Mouse (Mus musculus) v-Abl transformed pro-B cells (cell line): Measurements from ENCODE around the gene Rptor.

Experiments used
- in situ Hi-C, 2 experiments: fragments of 400-800 bp; cut with MboI; formaldehyde crosslinking; loops; one replicate each; pipeline ENCODE4 v1.15.1; 2025; ENCODE audit not compliant: unreplicated experiment in 2 of 2

The Rptor gene

DNA sequence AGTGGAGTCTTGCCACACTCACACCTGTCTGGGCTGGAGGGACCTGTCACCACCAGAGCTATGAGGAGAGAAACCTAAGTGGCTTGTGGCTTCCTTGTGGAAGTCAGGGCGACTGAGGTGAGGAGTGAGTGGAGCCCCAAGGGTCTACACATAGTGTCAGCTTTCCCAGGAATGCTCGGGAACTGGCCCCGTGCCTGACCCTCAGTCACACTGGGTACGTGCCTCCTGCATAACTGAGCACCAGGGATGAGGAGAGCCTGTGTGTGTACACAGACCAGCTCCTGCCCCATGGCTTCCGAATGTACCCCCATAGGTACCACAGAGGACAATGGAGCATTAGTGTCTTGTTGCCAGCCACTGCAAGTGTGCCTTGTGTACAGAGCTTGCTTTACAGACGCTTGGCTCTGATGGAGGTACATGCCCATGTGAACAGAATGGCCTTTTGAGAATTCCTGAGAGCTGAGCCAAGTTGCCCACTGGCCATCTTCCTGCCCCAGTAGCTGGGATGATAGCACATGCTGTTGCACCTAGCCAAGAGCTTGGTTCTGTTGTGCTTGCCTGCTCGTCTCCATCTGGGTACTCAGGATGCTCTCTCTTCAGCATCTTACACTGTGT lies 289.0 kb downstream of the Rptor start:
- in situ Hi-C loops: no loop called here

DNA sequence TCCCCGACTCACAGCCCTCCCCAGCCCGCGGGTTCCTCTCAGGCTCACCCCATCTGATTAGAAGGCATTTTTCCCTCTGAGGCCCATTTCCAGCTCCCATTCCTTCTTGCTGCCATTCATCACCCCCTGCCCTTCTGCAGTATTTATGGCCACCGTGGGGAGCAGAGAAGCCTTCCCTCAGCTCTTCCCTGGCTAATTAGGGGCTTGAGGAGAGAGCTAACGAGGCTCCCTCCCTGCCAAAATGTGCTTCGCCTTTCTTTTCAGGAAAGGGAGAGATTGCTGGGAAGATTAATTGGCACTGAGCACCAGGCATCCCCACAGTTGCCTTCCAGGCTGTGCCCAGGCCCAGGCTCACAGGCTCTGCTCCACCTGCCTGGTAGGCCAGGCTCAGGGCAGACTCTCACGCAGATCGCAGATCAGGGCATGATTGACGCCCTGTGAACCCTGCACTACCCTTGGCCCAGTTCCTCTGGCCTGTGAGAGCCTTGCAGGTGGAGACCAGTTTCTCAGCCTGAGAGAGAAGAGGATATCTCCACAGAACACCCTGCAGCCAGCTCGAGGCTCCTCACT lies 291.0 kb downstream of the Rptor start:
- in situ Hi-C loops: no loop called here

DNA sequence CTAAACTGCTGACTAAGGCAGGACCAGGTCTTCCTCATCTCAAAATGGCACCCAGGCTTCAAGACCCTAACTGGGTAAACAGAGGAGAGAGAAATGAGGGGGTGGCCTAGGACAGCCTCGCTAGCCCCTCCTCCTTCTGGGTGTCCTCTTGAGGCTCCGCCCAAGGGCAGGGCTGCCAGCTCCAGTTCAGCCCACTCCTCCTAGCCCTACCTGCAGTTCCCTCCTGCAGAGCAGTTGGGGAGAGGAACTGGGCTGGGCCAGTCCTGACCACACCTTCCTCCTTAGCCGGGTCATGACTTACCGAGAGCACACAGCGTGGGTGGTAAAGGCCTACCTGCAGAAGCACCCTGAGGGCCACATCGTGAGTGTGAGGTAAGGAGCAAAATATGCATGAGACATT lies 291.9 kb downstream of the Rptor start:
- in situ Hi-C loops: no loop called here

DNA sequence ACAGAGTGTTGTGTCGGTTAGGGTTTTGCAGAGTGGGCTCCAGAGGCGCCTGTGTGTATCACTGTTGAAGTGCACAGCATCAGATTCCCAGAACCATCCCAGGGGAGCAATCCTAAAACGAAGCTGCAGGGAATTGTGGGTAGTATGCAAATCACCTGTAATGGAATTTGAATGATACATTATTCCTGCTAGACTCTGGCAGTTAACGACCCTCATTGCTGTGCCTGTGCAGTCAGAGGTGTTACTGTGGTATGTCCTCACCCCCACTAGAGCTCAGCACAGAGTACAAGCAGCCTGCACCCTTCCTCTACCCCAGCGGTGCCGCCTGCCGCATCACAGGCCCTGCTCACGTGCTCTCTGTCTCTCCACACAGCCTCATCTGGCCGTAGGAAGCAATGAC lies 294.3 kb downstream of the Rptor start:
- in situ Hi-C loops: no loop called here

DNA sequence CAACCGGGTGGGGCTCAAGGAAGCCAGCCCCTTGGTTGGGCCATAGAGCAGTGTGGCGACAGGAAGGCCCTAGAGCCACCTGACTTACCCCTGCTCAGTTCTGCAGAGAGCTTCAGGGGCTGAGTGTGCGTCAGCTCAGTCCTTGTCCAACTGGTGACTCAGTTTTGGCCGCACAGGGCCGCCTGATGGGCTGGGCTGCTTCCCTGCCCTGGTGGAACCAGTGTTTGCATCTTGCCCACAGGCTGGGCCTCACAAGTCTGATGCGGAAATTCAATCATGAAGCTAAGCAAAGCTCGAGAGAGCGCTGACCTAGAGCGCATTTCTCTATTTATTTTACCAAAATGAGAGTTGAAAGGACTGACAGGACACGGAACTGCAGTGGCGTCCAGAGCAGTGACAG lies 296.3 kb downstream of the Rptor start:
- in situ Hi-C loops: no loop called here

DNA sequence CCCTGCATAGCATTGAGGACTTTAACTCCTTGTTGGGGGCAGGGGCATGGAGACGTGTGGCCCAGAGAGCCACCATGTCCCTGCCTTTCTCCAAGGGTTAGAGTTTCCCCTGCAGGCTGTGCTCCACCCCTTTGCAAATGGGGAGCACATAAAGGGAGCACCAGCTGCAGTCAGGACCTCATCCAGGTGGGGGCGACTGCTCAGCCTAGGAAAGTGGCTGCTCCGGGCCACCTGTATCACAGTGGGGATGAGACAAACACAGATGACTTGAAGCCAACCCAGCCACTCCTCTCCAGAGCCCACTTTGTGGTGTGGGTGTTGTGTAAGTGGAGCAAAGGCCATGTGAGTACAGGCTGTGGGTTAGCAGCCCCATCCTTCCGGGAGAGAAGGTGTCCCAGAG lies 298.5 kb downstream of the Rptor start:
- in situ Hi-C loops: loop anchor here (5.0 to 10.0 kb wide), 4 partner anchors 296 to 566 kb away; partner anchors contain the start of gene Rptor (in 1 of the 2)

DNA sequence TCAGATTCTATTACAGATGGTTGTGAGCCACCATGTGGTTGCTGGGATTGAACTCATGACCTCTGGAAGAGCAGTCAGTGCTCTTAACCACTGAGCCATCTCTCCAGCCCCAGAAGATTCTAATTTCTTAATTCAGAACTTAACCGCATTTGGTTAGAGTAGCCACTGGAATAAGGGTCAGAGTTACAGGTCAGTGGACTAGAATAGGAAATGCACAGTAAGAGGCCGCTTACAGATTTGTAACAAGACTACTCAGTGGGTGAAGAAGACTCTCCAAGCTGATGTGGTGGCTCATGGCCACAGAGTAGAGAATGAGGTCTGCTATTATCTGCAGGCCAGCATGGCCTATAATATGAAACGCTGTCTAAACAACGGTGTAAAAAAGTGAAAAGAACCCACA lies 300.2 kb downstream of the Rptor start:
- in situ Hi-C loops: loop anchor here (5.0 to 10.0 kb wide), 4 partner anchors 298 to 568 kb away; partner anchors contain the start of gene Rptor (in 1 of the 2)

DNA sequence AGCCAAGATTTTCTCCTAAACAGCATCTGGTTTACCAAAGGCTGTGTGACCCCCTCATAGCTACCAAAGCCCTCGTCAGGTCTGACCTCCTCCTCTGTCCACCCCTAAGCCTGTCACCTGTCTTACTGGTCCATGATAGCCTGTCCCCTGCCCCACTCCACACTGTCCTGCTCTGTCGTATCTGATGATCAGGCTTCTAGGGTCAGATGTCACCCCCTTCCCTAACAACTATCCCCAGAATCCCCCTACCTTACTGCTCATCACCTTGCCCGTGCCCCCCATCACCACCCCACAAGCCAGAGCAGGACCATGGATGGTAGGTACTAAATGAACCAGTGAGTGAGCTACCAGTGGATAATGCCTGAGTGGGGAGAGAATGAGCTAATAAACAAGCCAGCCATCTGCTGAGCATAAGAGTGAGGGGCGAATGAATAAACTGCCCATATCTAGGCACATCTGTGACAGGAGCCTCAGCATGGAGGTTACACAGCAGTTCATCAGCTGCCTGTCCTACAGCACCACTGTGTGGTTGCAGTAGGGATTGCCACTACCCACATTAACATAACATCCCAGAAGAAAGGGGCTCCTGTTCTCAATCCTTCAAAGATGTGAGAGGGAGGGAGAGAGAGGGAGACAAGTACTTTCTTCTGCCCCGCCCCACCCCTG lies 302.0 kb downstream of the Rptor start:
- in situ Hi-C loops: loop anchor here (5.0 to 10.0 kb wide), 5 partner anchors 198 to 570 kb away; partner anchors contain the start of gene Rptor (in 1 of the 2)

DNA sequence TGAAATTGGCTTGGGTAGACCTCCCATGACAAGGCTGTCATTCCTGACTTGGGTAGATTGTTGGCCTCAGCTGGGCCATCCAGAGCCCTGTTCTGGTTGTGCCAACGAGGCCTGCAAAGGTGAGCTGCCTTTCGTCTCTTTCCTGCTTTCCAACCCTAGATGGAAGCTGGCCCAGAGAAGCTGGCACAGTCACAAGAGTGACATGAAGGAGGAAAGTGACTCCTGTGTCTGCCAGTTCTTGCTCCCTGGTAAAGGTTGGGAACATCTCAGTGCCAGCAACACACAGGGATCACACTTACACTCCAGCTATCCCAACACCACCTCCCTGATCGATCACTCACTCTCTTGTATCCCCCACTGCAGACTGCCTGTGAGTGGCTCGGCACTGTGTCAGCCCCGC lies 303.1 kb downstream of the Rptor start:
- in situ Hi-C loops: loop anchor here (5.0 to 10.0 kb wide), 4 partner anchors 197 to 571 kb away; partner anchors contain the start of gene Rptor (in 1 of the 2)

DNA sequence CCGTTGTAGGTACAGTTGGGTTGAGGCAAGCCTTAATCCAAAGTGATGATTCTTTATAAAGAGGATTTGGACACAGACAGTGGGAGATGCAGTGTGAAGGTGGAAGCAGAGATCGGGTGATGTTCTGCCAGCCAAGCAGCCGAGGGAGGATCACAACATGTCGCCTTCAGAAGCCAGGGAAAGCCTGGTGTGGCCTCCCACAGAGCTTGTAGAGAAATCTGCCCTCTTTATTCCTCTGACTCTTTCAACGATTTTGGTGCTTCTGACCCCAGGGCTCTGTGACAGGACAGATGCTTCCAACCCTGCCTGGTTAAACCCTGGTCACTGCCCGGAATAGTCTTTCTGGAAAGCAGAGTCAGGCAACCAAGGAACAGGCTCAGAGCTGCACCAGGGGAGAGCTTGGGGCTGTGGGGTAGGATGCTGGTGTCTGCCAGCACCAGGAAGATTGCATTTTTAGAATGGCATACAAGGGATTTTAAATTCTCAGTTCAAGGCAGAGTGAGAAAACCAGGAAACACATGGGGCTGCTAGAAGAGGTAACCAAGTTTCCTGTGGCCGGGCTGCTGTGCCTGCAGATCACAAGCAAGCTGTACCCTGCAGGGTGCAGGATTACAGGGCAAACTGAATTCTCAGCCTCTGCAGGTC lies 304.4 kb downstream of the Rptor start:
- in situ Hi-C loops: loop anchor here (5.0 to 10.0 kb wide), 4 partner anchors 195 to 572 kb away; partner anchors contain the start of gene Rptor (in 1 of the 2)

DNA sequence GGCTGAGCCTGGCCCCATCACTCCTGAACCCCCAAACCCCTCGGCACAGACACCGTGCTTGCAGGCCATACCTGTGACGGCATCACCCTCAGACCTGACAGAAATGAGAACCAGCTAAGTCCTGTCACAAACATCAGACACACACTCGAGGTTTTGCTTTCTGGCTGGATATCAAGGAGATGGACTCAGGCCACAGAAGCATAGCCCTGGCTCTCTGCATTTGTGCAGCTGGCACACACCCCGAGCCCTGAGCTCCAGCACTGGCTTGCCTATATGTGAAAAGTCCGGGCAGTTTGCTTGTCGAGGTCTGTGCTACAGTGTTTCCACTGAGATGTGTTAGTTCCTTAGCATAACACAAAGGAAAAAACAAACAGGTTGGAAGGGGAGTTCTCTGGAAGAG lies 305.0 kb downstream of the Rptor start:
- in situ Hi-C loops: loop anchor here (5.0 to 10.0 kb wide), 4 partner anchors 195 to 573 kb away; partner anchors contain the start of gene Rptor (in 1 of the 2)

DNA sequence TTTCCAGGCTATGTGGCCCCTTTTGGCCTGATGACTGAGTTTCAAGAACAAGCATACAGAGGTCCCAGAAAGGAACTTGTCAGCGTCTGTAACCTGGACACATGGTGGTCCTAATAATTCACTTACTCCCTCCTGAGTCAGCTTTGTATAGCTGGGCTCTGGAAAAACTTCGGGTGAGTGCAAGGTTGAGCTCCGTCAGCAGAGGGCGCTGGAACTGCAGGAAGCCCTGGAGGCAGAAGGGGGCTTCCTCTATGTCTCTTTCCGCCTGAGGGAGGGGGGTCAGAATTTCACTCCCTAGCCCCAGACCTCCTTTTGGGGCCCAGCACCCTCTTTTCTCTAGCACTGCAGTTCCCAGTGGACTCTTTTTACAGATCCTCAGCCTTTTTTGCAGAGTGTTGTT lies 306.7 kb downstream of the Rptor start:
- in situ Hi-C loops: loop anchor here (5.0 to 10.0 kb wide), 4 partner anchors 193 to 575 kb away; partner anchors contain the start of gene Rptor (in 1 of the 2)

DNA sequence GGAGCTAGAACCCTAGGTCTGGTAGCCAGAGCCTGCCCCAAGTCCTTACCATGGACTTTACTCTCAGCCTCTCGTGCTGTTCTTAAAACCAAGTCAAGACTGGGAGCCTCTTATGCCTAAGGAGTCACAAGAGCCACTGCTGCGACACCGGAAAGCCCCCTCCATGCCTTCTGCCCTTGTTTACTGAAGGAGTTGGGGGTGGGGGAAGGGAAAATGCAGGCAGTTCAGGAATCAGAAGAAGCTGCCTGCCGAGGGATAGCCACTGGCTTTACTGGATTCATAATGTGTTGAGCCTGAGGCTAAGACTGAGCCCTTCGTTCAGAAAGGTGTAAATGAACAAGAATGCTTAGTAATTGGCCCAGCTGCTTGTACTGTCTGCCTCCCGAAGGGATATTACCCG lies 310.1 kb downstream of the Rptor start:
- in situ Hi-C loops: loop anchor here in 1 of 2 experiments (10.0 kb wide), 1 partner anchor 192 kb away; no protein-coding TSS in a partner anchor

DNA sequence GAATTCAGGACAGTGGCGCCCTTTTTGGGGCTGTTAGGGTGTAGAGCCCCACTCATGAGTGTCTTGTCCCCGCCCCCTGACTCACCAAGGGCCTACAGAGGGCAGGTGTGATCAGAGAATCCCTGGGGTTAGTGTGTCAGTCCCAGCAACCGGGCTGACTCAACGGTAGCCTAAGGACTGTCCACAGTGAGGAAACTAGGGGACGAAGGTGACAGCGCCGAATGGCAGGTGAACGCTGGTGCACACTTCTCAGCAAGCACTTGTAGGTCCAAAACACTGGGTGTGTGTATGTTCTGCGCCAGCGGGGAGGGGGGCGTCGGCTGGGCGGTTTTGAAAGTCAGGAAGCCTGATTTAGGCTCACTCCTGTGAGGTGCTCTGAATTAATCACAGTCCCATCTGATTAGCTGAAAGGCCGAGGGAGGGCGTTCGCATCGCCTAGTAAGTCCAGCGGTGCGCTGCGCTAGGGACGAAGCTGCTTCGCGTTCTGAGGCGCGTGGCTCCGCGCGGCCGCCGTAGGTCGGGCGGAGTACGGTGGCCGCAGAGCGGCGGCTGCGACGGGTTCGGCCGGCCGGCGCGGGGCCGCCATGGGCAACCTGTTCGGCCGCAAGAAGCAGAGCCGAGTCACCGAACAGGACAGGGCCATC lies 310.7 kb downstream of the Rptor start, which contains the start of gene Chmp6:
TSS of gene Chmp6 (plus strand) at position 151 of the 644 bp plus-strand sequence.
- in situ Hi-C loops: loop anchor here in 1 of 2 experiments (10.0 kb wide), 1 partner anchor 191 kb away; no protein-coding TSS in a partner anchor

DNA sequence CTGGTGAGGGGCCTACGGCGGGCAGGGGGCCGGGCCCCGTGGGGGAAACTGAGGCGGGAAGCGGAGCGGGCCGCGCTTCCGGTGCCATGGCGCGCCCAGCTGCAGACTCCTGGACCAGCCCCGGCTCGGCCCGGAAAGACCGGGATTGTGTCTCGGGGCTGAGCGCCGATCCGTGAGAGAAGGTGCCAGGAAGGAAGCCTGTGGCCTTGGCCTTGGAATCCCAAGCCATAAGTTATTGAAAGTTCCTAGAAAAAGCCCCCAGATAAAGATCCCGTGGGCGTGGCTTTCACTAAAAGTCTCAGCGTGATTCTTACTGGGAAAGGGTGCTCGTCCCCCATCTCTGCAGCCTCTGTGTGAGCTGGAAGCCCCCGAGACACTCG lies 311.2 kb downstream of the Rptor start:
- in situ Hi-C loops: loop anchor here in 1 of 2 experiments (10.0 kb wide), 1 partner anchor 191 kb away; no protein-coding TSS in a partner anchor

DNA sequence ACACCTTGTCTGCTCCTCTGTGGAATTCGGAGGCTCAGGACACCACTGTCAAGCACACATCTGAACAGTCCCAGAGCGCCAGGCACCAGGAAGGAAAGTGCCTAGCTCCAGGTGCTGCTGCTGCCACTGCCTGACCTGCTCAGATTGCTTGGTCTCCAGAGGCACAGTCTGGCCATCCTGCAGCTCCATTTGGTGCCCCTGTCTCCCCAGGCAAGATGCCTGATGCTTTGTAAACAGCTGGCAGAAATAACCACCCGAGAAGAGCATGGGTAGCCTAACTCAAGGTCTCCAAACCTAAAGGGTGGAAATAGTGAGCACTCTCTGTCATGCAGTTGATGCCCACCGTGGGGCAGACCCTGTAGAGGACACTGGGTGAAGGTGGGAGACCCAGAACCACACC lies 311.7 kb downstream of the Rptor start:
- in situ Hi-C loops: loop anchor here in 1 of 2 experiments (10.0 kb wide), 1 partner anchor 190 kb away; no protein-coding TSS in a partner anchor

DNA sequence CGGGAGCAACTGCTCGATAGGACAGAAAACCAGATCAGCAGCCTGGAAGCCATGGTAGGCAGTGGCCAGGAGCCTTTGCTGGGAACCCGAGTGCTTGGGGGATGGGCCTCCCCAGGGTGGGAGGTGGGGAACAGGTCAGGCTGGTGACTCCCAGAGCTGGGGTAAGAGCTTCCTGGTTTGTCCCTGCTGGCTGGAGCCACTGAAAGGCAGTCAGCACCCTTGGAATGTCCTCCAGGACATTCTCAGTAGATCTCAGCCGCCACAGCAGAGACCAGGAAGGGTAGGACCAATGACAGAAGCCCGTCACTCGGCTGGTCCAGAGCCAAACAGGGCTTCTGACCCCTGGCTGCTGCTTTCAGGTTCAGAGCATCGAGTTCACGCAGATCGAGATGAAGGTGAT lies 313.0 kb downstream of the Rptor start:
- in situ Hi-C loops: loop anchor here in 1 of 2 experiments (5.0 to 10.0 kb wide), 2 partner anchors 82 to 189 kb away; no protein-coding TSS in a partner anchor

DNA sequence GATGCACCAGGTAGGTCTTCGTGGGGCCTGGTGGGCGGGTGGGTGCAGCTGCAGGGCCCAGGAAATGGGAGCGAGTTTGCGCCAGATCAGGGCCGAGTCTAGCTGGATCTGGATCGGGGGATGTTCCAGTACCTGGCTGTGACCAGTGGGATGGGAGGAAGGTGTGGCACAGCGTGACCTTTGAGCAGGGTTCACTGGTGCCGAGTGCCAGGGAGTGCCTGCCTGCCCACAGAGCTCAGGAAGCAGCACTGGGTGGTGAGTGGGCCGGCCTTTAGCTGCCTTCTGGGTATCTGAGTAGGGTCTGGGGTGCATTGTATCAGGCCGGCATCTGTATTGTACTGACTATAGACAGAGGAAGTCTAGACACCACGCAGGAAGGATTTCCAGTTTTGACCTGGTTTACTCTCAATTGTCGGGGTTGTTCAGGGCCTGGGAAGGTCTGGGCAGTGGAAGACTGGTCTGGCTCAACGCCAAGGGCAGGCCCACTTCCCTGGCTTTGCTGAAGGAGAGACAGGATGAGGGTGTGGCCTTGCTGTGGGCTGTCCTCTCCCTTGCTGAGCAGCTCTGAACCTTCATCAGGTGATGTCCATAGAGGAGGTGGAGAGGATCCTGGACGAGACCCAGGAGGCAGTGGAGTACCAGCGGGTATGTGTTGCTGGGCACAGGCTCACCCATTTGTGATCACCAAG lies 313.5 kb downstream of the Rptor start:
- in situ Hi-C loops: loop anchor here in 1 of 2 experiments (5.0 to 10.0 kb wide), 2 partner anchors 81 to 189 kb away; no protein-coding TSS in a partner anchor

DNA sequence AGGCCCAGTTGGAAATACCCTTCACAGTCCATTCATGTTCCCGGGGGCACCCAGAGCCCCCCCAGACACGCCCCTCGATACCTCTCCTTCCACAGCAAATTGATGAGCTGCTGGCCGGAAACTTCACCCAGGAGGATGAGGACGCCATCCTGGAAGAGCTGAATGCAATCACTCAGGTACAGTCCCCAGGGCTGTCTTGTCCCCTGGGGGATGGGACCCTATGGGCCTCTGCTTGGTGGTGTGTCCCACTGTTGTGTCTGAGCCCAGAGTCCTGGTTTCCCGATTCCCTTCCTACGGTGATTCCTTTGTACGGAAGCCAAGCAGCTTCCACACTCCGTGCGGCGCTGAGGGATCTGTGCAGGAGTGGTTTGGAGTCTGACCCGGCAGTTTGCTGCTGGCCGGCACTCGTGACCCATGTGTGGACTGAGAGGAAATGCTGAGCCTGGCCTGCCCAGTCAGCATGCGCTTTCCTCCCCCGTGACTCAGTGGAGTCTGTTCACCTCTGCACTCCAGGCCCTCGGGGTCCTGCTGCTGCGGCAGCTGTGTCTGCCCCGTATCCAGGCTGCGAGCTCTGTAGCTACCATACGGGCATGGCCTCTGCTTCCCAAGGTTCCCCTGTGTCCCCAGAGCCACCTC lies 314.2 kb downstream of the Rptor start:
- in situ Hi-C loops: loop anchor here in 1 of 2 experiments (5.0 to 10.0 kb wide), 2 partner anchors 80 to 188 kb away; no protein-coding TSS in a partner anchor
